Mouse (Mus musculus) heart, postnatal 0 days (tissue): ENCODE measurements around the gene Helt. TPM values are rescaled to one million over a fixed set of nuclear protein-coding genes. Genes with fewer than 3 reads are reported as not detected.

Experiments used
- ATAC-seq: fragments of 200-750 bp; cut with Nextera tagmentation; 2 replicates; pipeline ENCODE4 v1.8.0; 2017; ENCODE audit warnings: low read depth, moderate number of reproducible peaks, moderate library complexity; ENCODE audit not compliant: insufficient read depth
- DNase-seq: peaks from one replicate; pipeline ENCODE4 v3.0.0-alpha.2; 2016; ENCODE audit warnings: low spot score
- H3K27ac ChIP-seq: fragments of 300-500 bp; sonication (generic); 2 replicates; pipeline ENCODE4 v1.5.1; 2014; ENCODE audit warnings: low read depth, mild to moderate bottlenecking
- H3K27me3 ChIP-seq: fragments of 300-500 bp; sonication (generic); 2 replicates; pipeline ENCODE4 v1.6.1; 2014; ENCODE audit warnings: low read length, mixed read lengths; ENCODE audit not compliant: control insufficient read depth, insufficient read depth
- H3K36me3 ChIP-seq: fragments of 300-500 bp; sonication (generic); replicated peaks from 2 replicates; pipeline ENCODE4 v1.6.1; 2014; ENCODE audit warnings: low read length, mixed read lengths; ENCODE audit not compliant: control insufficient read depth, insufficient read depth
- H3K4me1 ChIP-seq: fragments of 300-500 bp; sonication (generic); 2 replicates; pipeline ENCODE4 v1.6.1; 2014; ENCODE audit warnings: antibody characterized with exemption; ENCODE audit not compliant: control insufficient read depth, insufficient read depth
- H3K4me2 ChIP-seq: fragments of 300-500 bp; sonication (generic); 2 replicates; pipeline ENCODE4 v1.6.1; 2014; ENCODE audit warnings: low read depth, mild to moderate bottlenecking, low read length, moderate library complexity
- H3K4me3 ChIP-seq: fragments of 300-500 bp; sonication (generic); 2 replicates; pipeline ENCODE4 v1.5.1; 2014; ENCODE audit warnings: low read depth, low read length
- H3K9ac ChIP-seq: fragments of 300-500 bp; sonication (generic); replicated peaks from 2 replicates; pipeline ENCODE4 v1.6.1; 2014; ENCODE audit warnings: low read depth, low read length, mixed read lengths
- H3K9me3 ChIP-seq: fragments of 300-500 bp; sonication (generic); replicated peaks from 2 replicates; pipeline ENCODE4 v1.6.1; 2016; ENCODE audit warnings: low read length; ENCODE audit not compliant: control insufficient read depth
- CTCF ChIP-seq: IDR thresholded peaks from 2 replicates; pipeline ENCODE4 v1.5.1; 2016; ENCODE audit warnings: antibody characterized with exemption, control low read depth, low read depth
- EP300 ChIP-seq: IDR thresholded peaks from 2 replicates; pipeline ENCODE4 v1.6.1; 2016; ENCODE audit warnings: antibody characterized with exemption, low read depth
- WGBS: fragments of 180-500 bp; shearing (Covaris S2); extraction: QIAGEN DNeasy Blood & Tissue Kit; methylation state at CpG from one replicate; pipeline ENCODE4 v1.1.7; 2014; 5-methylcytosine and 5-hydroxymethylcytosine counted together
- polyA plus RNA-seq: library from polyadenylated mRNA; unstranded; fragments of >200 nt; fragmentation: Nextera tagmentation; extraction: Ambion mirVana; gene quantifications from 2 replicates; pipeline ENCODE4 v1.2.1, GENCODE M21; 2015
- total RNA-seq: library from RNA; depleted of rRNA; stranded (reverse); fragments of >200 nt; gene quantifications from 2 replicates; pipeline ENCODE4 v1.2.3, GENCODE M21; 2014; ENCODE audit warnings: low replicate concordance

Helt gene
- total and polyA plus RNA-seq, 2 experiments from 2014 or later = not detected

DNA sequence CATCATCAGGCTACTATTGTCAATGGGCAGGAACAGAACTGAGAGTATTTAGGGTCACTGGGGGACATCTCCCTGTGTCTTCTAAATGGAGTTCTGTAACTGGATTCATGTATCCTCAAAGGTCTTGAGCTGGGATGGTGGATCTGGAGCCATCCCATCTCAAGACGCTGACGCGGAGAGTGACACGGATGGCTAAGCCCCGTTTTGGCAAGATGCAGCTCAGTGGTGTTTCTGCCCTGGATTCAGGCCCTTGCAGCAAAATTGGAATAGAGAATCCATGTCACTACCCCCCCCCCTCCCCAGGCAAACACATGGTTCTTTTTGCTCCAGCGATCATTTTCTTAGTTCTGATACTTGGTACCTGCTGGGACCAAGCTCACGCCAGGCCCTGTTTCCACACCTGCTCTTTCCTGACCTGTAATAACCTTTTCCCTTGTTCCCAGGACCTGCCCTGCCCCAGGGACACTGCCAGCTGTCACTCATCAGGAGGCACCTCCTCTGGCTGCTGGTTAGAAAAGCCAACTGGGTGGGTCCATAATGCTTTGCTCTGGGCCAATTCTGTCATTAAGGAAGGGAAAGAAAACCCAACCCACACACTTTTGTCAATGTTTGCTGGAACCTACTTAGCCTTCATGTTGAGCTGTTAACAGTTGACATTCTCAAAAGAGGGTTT, 38.1 kb upstream of the Helt start:
- H3K27me3 ChIP-seq = no peaks in the 10 kb centered on the region
- no peaks in the 10 kb centered on the region for H3K9me3 ChIP-seq
- H3K4me1 ChIP-seq = no peaks in the 10 kb centered on the region
- H3K36me3 ChIP-seq = no peaks in the 10 kb centered on the region
- H3K4me3 ChIP-seq = no peak overlapping the region
- no peak overlapping the region for H3K9ac ChIP-seq
- H3K4me2 ChIP-seq = no peak overlapping the region
- 87% methylated on average over 7 of the region's 7 CpGs for WGBS
- no peak for TF ChIP-seq EP300
- TF ChIP-seq CTCF = no peak
- ATAC-seq = no peak
- no peak overlapping the region for H3K27ac ChIP-seq
- DNase-seq = no peak

DNA sequence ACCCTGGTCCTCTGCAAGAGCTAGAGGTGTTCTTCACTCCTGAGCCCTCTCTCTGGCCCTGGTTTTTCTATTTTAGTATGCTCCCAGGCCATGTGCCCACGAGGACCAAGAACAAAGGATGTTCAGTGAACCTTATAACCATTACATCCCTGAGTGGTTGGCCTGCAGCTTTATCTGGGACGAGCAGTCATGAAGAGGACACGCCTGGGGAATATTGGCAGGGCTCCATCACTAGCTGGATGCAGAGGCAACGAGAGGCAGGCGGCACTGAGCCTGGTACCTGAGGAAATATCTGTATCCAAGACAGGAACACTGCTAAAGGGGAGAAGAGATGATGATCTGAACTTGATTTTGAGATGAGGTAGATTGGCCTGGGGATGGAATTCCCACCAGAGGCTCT, 37.3 kb upstream of the Helt start:
- Histone ChIP-seq H3K27ac (no peak overlapping the region), H3K9ac (no peak overlapping the region), H3K9me3 (no peaks in the 10 kb centered on the region), H3K4me1 (no peaks in the 10 kb centered on the region), H3K4me3 (no peak overlapping the region), H3K4me2 (no peak overlapping the region), H3K27me3 (no peaks in the 10 kb centered on the region), H3K36me3 (no peaks in the 10 kb centered on the region)
- DNase-seq (no peak), ATAC-seq (no peak)
- WGBS = 36% methylated on average over 5 of the region's 5 CpGs
- TF ChIP-seq CTCF = no peak
- TF ChIP-seq EP300 = no peak

DNA sequence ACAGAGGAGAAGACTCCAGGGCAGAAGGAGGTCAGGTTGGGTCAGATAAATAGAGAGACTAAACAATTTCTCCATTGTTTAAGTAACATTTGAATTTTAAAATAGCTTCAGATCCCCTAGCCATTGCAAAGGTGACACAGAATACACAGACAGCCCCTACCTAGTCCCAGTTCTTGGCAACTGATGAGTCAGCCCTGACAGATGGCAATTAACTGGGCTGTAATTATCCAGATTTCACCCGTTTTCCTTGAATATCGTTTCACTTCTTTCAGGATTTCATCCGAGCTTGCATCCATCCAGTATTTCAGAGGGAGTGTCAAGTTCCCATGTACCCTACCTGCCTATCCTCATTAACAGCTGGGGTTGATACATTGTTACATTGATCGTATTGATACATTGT, 34.9 kb upstream of the Helt start:
- Histone ChIP-seq H3K4me1 (no peaks in the 10 kb centered on the region), H3K9me3 (0 out of 2 replicates have a peak, but pooled peaks cover 7% of the 10 kb centered on the region), H3K4me3 (no peak overlapping the region), H3K36me3 (no peaks in the 10 kb centered on the region), H3K4me2 (no peak overlapping the region), H3K27me3 (no peaks in the 10 kb centered on the region), H3K9ac (no peak overlapping the region), H3K27ac (no peak overlapping the region)
- TF ChIP-seq CTCF (no peak), EP300 (no peak)
- ATAC-seq = no peak
- WGBS = 87% methylated on average over 4 of the region's 4 CpGs
- DNase-seq = no peak

DNA sequence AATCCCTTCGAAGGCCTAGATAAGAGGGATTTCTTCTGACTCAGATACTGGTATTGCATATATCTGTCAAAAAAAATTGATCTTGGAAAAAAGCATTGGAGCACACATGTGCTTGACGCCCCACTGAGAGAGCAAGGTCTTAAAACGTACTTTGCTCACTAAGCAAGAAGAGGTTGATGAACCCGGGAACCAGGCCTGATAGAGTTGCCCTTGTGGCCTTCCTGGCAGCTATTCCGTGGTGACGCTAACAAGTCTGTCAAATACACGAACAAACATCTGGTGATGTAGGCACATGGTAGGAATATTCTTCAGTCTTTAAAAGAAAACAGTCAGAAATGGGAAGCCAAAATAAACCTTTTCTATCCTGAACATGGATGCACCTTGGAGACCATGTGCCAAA, 32.8 kb upstream of the Helt start:
- Histone ChIP-seq H3K4me1 (no peaks in the 10 kb centered on the region), H3K27me3 (no peaks in the 10 kb centered on the region), H3K9ac (no peak overlapping the region), H3K9me3 (0 out of 2 replicates have a peak, but pooled peaks cover 7% of the 10 kb centered on the region), H3K36me3 (no peaks in the 10 kb centered on the region), H3K4me3 (no peak overlapping the region), H3K27ac (no peak overlapping the region), H3K4me2 (no peak overlapping the region)
- 76% methylated on average over 7 of the region's 7 CpGs for WGBS
- DNase-seq (no peak), ATAC-seq (no peak)
- no peak for TF ChIP-seq EP300
- TF ChIP-seq CTCF = no peak

DNA sequence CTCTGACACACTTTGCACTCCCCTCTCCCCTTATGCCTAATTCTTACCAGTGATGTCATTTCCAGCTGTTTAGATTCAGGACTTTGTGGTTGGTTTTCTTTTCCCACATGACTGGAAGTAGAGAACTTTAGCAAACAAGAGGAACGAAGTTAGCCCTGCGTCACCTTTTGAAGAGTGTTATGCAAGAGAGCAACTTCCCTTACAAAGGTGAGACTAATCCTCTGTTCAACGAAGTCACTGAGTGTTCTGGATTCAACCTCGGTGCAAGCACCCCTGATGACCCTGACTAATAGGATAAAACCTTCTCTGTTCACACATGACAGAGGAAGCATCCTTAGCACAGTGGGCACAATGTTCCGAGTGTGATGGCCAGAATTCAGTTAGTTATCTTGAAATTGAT, 32.2 kb upstream of the Helt start:
- no peak for DNase-seq
- 84% methylated on average over 5 of the region's 5 CpGs for WGBS

DNA sequence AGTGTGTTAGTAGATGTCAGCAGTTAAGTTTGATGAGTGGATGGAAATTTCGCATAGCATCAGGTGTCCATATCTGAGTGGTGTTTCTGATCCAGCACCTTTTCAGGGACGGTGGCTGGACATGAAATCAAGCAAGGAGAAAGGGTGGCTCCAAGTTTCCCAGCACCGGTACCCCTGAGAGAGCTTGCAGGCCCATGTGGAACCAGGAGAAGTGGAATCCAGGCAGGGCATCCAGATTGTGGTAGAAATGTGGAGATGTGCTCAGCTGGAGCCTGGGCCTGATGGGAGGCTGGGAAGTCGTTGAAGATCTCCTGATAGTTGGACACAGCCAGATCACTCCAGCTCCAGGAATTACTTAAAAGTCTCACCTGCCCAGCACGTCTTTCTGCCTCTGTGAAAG, 30.2 kb upstream of the Helt start:
- TF ChIP-seq CTCF (no peak), EP300 (no peak)
- Histone ChIP-seq H3K36me3 (no peaks in the 10 kb centered on the region), H3K27ac (no peak overlapping the region), H3K4me1 (no peaks in the 10 kb centered on the region), H3K9me3 (0 out of 2 replicates have a peak, but pooled peaks cover 7% of the 10 kb centered on the region), H3K27me3 (no peaks in the 10 kb centered on the region), H3K9ac (no peak overlapping the region), H3K4me2 (no peak overlapping the region), H3K4me3 (no peak overlapping the region)
- no peak for DNase-seq
- ATAC-seq = no peak
- 74% methylated on average over 5 of the region's 5 CpGs for WGBS

More for the DNA sequence above, 32.2 kb upstream of the Helt start:
- Histone ChIP-seq H3K4me2 (no peak overlapping the region), H3K4me1 (no peaks in the 10 kb centered on the region), H3K27me3 (no peaks in the 10 kb centered on the region), H3K9me3 (0 out of 2 replicates have a peak, but pooled peaks cover 7% of the 10 kb centered on the region), H3K9ac (no peak overlapping the region), H3K4me3 (no peak overlapping the region), H3K27ac (no peak overlapping the region), H3K36me3 (no peaks in the 10 kb centered on the region)
- no peak for ATAC-seq
- TF ChIP-seq EP300 (no peak), CTCF (no peak)
